Mouse (Mus musculus) CD4-positive naive resting alpha-beta T cell, adult 76 days (primary cell): ENCODE results near the gene Gm5615. TPM values are rescaled to one million over a fixed set of nuclear protein-coding genes. Genes with fewer than 3 reads are reported as not detected.

ENCODE experiments used
- total RNA-seq: library from RNA; stranded (reverse); gene quantifications from one replicate; pipeline ENCODE4 v1.2.4, GENCODE M21; 2023

Gm5615 gene
- not detected for total RNA-seq

GRCm38 (mm10) chr9:36541863-36542262 is at the start of gene Gm5615:
Gene Gm5615 (minus strand): TSS chr9:36541963.

GRCm38 (mm10) chr9:36582535-36582934 is 40.8 kb upstream of the Gm5615 start, which contains the start of gene Gm17689:
Gene Gm17689 (minus strand): TSS chr9:36582635.

Other genes with a start within 250 kb of the Gm5615 start
- not detected for gene Gm7257, start 110.1 kb downstream of the Gm5615 start, total RNA-seq
- gene Gm9513, start 66.3 kb downstream of the Gm5615 start, total RNA-seq: not detected
- gene Gm17689, start 40.7 kb upstream of the Gm5615 start, total RNA-seq: not detected
- not detected for gene A630095E13Rik, start 101.4 kb upstream of the Gm5615 start, total RNA-seq
- not detected for gene Acrv1, start 151.3 kb upstream of the Gm5615 start, total RNA-seq
- 7.8 TPM for gene Chek1, start 185.1 kb upstream of the Gm5615 start, total RNA-seq
- 162 TPM for gene Stt3a, start 225.7 kb upstream of the Gm5615 start, total RNA-seq